Mouse (Mus musculus): ENCODE measurements around the gene Foxc1. TPM values are rescaled to one million over a fixed set of nuclear protein-coding genes. Genes with fewer than 3 reads are reported as not detected.

The Foxc1 gene
- polyA plus RNA-seq, 1 experiment from 2014 or later = 0.07 TPM

GRCm38 (mm10) chr13:31810375-31810692 lies 3.9 kb downstream of the Foxc1 start:
- H3K4me3 ChIP-seq (ENCODE audit: low read length) = peak overlapping the region; percentile 42
- no peak overlapping the region for H3K27ac ChIP-seq (ENCODE audit: low read length)
- H3K36me3 ChIP-seq (ENCODE audit: control insufficient read depth, insufficient read depth, low read length) = no peaks in the 10 kb centered on the region
- peaks cover 75% of the 10 kb centered on the region for H3K27me3 ChIP-seq (replicated peaks; ENCODE audit: control insufficient read depth, insufficient read depth, low read length)
- peaks cover 33% of the 10 kb centered on the region for H3K4me1 ChIP-seq (ENCODE audit: control insufficient read depth, insufficient read depth, low read length)
- H3K4me2 ChIP-seq (ENCODE audit: low read depth, low read length) = 0 out of 2 replicates have a peak overlapping the region, but pooled peaks have one; percentile 48
- no peak for ATAC-seq
- H3K9ac ChIP-seq (ENCODE audit: low read depth, low read length) = no peak overlapping the region
- H3K9me3 ChIP-seq (ENCODE audit: control insufficient read depth, low read length) = no peaks in the 10 kb centered on the region
- WGBS = 9% methylated on average over 9 of the region's 9 CpGs

DNA sequence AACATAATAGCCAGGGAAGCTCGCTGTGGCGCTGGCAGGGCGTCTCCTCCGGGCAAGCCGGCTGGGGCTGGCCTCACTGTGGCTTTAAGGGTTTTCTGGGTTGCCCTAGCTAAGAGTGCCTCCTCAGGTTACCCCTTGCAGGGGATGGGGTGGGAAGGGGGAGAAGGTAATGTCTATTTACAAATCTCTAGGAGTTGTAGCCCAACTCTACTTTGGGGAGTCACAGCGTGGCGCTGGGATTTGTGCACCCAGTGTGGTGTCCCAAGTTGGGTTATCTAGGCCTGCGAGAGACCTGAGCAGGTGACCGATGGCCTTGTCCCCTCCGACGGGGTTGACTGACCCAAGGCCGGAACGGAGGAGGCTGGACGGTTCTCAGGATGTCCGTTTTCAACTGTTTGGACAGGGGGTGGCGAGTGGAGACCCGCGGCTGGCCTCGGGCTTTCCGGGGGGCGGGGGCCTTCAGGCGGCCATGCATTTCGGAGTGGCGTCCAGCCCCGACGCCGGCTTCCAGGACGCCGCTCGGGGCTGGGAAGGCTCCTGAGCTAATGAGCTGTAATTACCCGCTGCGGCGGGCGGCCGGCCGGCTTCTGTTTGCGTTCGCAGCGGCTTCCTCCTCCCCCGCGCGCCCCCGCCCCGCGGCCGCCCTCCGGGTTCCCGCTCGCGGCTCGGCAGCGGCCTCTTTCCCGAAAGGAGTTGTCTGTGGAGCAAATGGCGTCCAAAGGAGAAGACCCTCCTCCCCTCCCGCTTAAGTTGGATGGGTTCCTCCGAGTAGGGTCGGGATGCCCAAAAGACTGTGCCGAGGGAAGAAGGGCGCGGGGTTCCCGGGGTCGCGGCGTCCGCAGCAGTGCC lies 4.5 kb downstream of the Foxc1 start:
- Histone ChIP-seq H3K9me3 (ENCODE audit: control insufficient read depth, low read length) (no peaks in the 10 kb centered on the region), H3K4me1 (ENCODE audit: control insufficient read depth, insufficient read depth, low read length) (peaks cover 31% of the 10 kb centered on the region), H3K9ac (ENCODE audit: low read depth, low read length) (peak overlapping the region; percentile 44), H3K4me2 (ENCODE audit: low read depth, low read length) (peak overlapping the region; percentile 48), H3K36me3 (ENCODE audit: control insufficient read depth, insufficient read depth, low read length) (no peaks in the 10 kb centered on the region), H3K27me3 (replicated peaks; ENCODE audit: control insufficient read depth, insufficient read depth, low read length) (peaks cover 74% of the 10 kb centered on the region), H3K4me3 (ENCODE audit: low read length) (peak overlapping the region; percentile 42), H3K27ac (ENCODE audit: low read length) (no peak overlapping the region)
- no peak for ATAC-seq
- WGBS = 2% methylated on average over 65 of the region's 65 CpGs

GRCm38 (mm10) chr13:31811542-31812021 lies 5.1 kb downstream of the Foxc1 start:
- no peak for ATAC-seq
- Histone ChIP-seq H3K27me3 (replicated peaks; ENCODE audit: control insufficient read depth, insufficient read depth, low read length) (peaks cover 71% of the 10 kb centered on the region), H3K27ac (ENCODE audit: low read length) (no peak overlapping the region), H3K4me2 (ENCODE audit: low read depth, low read length) (peak overlapping the region; percentile 48), H3K4me3 (ENCODE audit: low read length) (peak overlapping the region; percentile 42), H3K9me3 (ENCODE audit: control insufficient read depth, low read length) (no peaks in the 10 kb centered on the region), H3K36me3 (ENCODE audit: control insufficient read depth, insufficient read depth, low read length) (no peaks in the 10 kb centered on the region), H3K4me1 (ENCODE audit: control insufficient read depth, insufficient read depth, low read length) (peaks cover 27% of the 10 kb centered on the region), H3K9ac (ENCODE audit: low read depth, low read length) (peak overlapping the region; percentile 44)
- 28% methylated on average over 39 of the region's 44 CpGs for WGBS

GRCm38 (mm10) chr13:31812701-31813100 lies 6.3 kb downstream of the Foxc1 start:
- Histone ChIP-seq H3K4me2 (ENCODE audit: low read depth, low read length) (no peak overlapping the region), H3K4me3 (ENCODE audit: low read length) (no peak overlapping the region), H3K9ac (ENCODE audit: low read depth, low read length) (no peak overlapping the region), H3K27ac (ENCODE audit: low read length) (no peak overlapping the region), H3K4me1 (ENCODE audit: control insufficient read depth, insufficient read depth, low read length) (peaks cover 20% of the 10 kb centered on the region), H3K9me3 (ENCODE audit: control insufficient read depth, low read length) (no peaks in the 10 kb centered on the region), H3K36me3 (ENCODE audit: control insufficient read depth, insufficient read depth, low read length) (no peaks in the 10 kb centered on the region), H3K27me3 (replicated peaks; ENCODE audit: control insufficient read depth, insufficient read depth, low read length) (peaks cover 62% of the 10 kb centered on the region)
- no peak for ATAC-seq
- 85% methylated on average over 2 of the region's 2 CpGs for WGBS

GRCm38 (mm10) chr13:31815383-31816003 lies 9.1 kb downstream of the Foxc1 start:
- H3K27me3 ChIP-seq (replicated peaks; ENCODE audit: control insufficient read depth, insufficient read depth, low read length) = peaks cover 53% of the 10 kb centered on the region
- no peaks in the 10 kb centered on the region for H3K9me3 ChIP-seq (ENCODE audit: control insufficient read depth, low read length)
- no peaks in the 10 kb centered on the region for H3K36me3 ChIP-seq (ENCODE audit: control insufficient read depth, insufficient read depth, low read length)
- no peak for ATAC-seq
- H3K4me3 ChIP-seq (ENCODE audit: low read length) = no peak overlapping the region
- H3K27ac ChIP-seq (ENCODE audit: low read length) = no peak overlapping the region
- 47% methylated on average over 15 of the region's 15 CpGs for WGBS
- peaks cover 9% of the 10 kb centered on the region for H3K4me1 ChIP-seq (ENCODE audit: control insufficient read depth, insufficient read depth, low read length)
- no peak overlapping the region for H3K4me2 ChIP-seq (ENCODE audit: low read depth, low read length)
- H3K9ac ChIP-seq (ENCODE audit: low read depth, low read length) = no peak overlapping the region

- Histone ChIP-seq H3K27me3 (replicated peaks; ENCODE audit: control insufficient read depth, insufficient read depth, low read length) (peaks cover 30% of the 10 kb centered on the region), H3K9ac (ENCODE audit: low read depth, low read length) (no peak overlapping the region), H3K36me3 (ENCODE audit: control insufficient read depth, insufficient read depth, low read length) (no peaks in the 10 kb centered on the region), H3K4me2 (ENCODE audit: low read depth, low read length) (no peak overlapping the region), H3K4me3 (ENCODE audit: low read length) (no peak overlapping the region), H3K27ac (ENCODE audit: low read length) (no peak overlapping the region), H3K4me1 (ENCODE audit: control insufficient read depth, insufficient read depth, low read length) (peaks cover 7% of the 10 kb centered on the region), H3K9me3 (ENCODE audit: control insufficient read depth, low read length) (no peaks in the 10 kb centered on the region)
- ATAC-seq = no peak
- WGBS = 64% methylated on average over 7 of the region's 7 CpGs
Measured at GRCm38 (mm10) chr13:31818337-31818736, 11.9 kb downstream of the Foxc1 start.

GRCm38 (mm10) chr13:31819664-31820405 lies 13.4 kb downstream of the Foxc1 start:
- Histone ChIP-seq H3K36me3 (ENCODE audit: control insufficient read depth, insufficient read depth, low read length) (no peaks in the 10 kb centered on the region), H3K4me3 (ENCODE audit: low read length) (no peak overlapping the region), H3K27ac (ENCODE audit: low read length) (no peak overlapping the region), H3K27me3 (replicated peaks; ENCODE audit: control insufficient read depth, insufficient read depth, low read length) (peaks cover 17% of the 10 kb centered on the region), H3K9ac (ENCODE audit: low read depth, low read length) (no peak overlapping the region), H3K9me3 (ENCODE audit: control insufficient read depth, low read length) (no peaks in the 10 kb centered on the region), H3K4me2 (ENCODE audit: low read depth, low read length) (no peak overlapping the region), H3K4me1 (ENCODE audit: control insufficient read depth, insufficient read depth, low read length) (peaks cover 7% of the 10 kb centered on the region)
- 54% methylated on average over 14 of the region's 14 CpGs for WGBS
- ATAC-seq = no peak

DNA sequence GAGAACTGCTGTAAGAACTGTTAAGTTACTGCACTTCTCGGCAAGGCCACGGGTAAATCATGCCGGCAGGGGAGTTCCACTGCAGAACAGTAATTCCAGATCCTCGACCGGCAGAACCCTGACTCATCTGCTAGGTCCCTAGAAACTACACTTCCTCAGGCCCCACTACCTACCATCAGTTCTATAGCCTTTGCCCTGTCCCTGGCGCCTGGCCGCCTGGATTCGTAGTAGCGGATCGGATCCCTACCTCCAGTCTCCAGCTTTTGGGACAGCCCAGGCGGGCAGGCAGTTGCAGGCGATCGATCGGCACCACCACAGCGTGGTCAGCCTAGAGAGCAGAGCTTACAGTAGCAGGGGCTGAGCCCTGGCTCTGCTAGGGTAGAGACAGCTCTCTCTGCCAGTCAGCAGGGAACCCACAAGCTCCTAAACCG lies 14.2 kb downstream of the Foxc1 start:
- Histone ChIP-seq H3K4me3 (ENCODE audit: low read length) (peak overlapping the region; percentile 27), H3K27me3 (replicated peaks; ENCODE audit: control insufficient read depth, insufficient read depth, low read length) (peaks cover 10% of the 10 kb centered on the region), H3K4me1 (ENCODE audit: control insufficient read depth, insufficient read depth, low read length) (peaks cover 7% of the 10 kb centered on the region), H3K9me3 (ENCODE audit: control insufficient read depth, low read length) (no peaks in the 10 kb centered on the region), H3K27ac (ENCODE audit: low read length) (no peak overlapping the region), H3K9ac (ENCODE audit: low read depth, low read length) (peak overlapping the region; percentile 41), H3K36me3 (ENCODE audit: control insufficient read depth, insufficient read depth, low read length) (no peaks in the 10 kb centered on the region), H3K4me2 (ENCODE audit: low read depth, low read length) (peak overlapping the region; percentile 37)
- peak; percentile 76 for ATAC-seq
- WGBS = 17% methylated on average over 16 of the region's 16 CpGs

- Histone ChIP-seq H3K9ac (ENCODE audit: low read depth, low read length) (peak overlapping the region; percentile 41), H3K27me3 (replicated peaks; ENCODE audit: control insufficient read depth, insufficient read depth, low read length) (peaks cover 7% of the 10 kb centered on the region), H3K4me1 (ENCODE audit: control insufficient read depth, insufficient read depth, low read length) (peaks cover 7% of the 10 kb centered on the region), H3K9me3 (ENCODE audit: control insufficient read depth, low read length) (no peaks in the 10 kb centered on the region), H3K4me3 (ENCODE audit: low read length) (peak overlapping the region; percentile 27; the same call in 1 of the 2 replicates), H3K27ac (ENCODE audit: low read length) (no peak overlapping the region), H3K36me3 (ENCODE audit: control insufficient read depth, insufficient read depth, low read length) (no peaks in the 10 kb centered on the region), H3K4me2 (ENCODE audit: low read depth, low read length) (peak overlapping the region; percentile 37)
- WGBS = 32% methylated on average over 6 of the region's 6 CpGs
- no peak for ATAC-seq
Measured at GRCm38 (mm10) chr13:31821050-31821449, 14.6 kb downstream of the Foxc1 start.
